Mouse (Mus musculus) frontal cortex, postnatal 10 days (tissue): ENCODE measurements around the gene Tenm4.
A peak's percentile ranks its signal among the peaks of the same experiment; 100 is the strongest.

Experiments used
- DNase-seq, 2 experiments: peaks; one replicate each; pipeline ENCODE4 v3.0.0; 2022; ENCODE audit warnings: low spot score in 2 of 2, mixed read lengths in 1 of 2

Tenm4 gene

DNA sequence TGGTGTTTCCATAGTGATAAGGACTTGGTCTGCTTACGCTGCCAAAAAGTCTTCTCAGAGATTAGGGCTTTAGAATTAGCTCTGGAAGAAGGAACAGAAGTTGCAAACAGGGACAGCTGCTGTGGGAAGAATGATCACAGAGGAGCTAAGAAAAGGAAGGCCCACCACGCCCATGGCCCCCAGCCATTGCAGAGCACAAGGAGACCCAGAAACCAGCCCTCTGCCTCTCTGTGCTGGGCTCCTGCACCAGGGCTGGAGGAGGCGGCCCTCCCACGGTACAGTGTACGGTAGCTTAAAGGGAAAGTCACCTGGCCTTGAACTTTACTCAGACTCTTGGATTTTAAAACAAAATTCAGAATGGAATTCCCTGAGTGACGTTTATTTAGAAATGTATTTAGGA lies 597.7 kb downstream of the Tenm4 start:
- DNase-seq = no peak

DNA sequence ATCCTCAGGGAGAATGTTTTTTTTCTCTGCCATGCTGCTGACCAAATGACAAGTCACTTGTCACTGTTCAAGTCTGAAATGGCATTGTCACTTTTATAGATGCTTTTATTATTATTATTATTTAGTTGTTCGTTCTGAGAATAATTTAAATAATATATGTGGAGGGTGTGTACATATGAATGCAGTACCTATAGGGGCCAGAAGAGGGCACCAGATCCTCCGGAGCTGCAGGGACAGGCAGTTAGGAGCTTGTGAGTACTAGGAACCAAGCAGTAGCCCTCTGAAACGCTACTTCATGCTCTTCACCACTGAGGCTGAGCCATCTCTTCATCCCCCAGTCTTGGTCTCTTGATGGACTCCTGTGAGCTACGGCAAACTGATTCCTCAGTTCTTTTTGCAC lies 598.7 kb downstream of the Tenm4 start:
- DNase-seq = no peak

GRCm38 (mm10) chr7:96772966-96773365 lies 601.9 kb downstream of the Tenm4 start:
- DNase-seq = no peak

DNA sequence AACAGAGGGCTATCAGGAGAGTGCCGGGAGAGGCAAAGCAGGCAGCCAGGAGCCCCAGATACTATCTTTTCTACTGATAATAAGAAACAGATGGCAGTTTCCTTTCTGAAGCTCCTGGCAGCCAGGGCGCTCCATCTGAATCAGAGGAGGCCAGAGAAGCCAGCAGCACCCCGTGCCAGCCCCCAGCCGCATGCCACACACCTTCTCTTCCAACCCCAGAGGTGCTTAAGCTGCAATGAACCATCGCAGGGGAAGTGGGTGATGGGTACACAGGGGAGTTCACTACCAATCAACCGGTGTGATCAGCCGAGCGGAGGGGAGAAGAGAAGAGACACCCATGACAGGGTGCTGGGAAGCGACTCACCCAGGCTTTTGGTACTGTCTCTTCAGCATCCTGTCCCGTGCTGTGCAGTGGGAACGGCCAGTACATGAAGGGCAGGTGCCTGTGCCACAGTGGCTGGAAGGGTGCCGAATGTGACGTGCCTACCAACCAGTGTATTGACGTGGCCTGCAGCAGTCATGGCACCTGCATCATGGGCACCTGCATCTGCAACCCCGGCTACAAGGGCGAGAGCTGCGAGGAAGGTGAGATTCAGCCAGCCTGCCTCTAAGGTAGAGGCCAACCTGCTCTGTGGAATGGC lies 602.7 kb downstream of the Tenm4 start:
- no peak for DNase-seq

- DNase-seq = no peak
Measured at GRCm38 (mm10) chr7:96775080-96775486, 604.0 kb downstream of the Tenm4 start.

DNA sequence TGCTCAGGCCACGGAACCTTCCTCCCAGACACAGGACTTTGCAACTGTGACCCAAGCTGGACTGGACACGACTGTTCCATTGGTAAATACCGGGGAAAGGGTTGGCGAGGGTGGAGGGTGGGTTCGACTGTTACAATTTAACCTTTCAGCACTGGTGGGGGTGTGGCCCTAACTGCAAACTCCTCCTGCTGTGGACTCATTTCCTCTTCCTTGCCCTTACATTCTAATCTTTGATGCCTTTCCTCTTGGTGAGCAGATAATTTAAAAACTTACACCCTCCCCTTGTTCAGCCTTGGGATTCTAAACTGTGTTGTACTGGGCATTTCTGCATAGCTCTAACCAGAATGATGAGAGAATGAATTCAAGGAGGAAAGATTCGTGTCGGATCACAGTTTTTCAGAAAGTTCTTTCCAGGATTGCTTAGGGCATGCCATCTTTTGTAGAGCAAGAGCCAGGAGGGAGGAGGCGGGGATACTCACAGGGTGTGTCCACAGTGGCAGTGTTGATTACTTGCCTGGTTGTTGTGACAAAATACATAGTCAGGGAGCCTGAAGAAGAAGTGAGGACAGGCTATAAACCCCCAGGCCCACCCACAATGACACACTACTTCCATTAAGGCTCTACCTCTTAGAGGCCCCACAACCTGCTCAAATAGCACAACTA lies 607.0 kb downstream of the Tenm4 start:
- DNase-seq = no peak

GRCm38 (mm10) chr7:96778601-96778969 lies 607.5 kb downstream of the Tenm4 start:
- DNase-seq = no peak

- no peak for DNase-seq
Measured at GRCm38 (mm10) chr7:96780556-96780955, 609.5 kb downstream of the Tenm4 start.

DNA sequence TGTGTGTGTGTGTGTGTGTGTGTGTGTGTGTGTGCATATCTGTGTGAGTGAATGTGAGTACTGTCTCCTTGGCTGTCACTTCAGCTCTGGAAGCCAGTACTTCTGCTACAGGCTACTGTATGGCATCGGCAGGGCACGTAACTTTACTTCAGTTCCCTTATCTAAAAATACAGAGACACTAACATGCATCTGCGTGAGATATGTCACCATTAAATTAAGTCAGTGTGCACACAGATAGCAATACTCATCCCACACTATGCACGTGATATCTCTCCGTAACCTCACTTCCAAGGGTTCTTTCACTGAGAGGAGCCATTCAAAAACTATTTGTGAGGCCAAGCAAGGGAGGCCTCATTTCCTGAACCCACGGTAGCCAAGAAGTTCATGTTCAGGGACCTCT lies 610.0 kb downstream of the Tenm4 start:
- no peak for DNase-seq

DNA sequence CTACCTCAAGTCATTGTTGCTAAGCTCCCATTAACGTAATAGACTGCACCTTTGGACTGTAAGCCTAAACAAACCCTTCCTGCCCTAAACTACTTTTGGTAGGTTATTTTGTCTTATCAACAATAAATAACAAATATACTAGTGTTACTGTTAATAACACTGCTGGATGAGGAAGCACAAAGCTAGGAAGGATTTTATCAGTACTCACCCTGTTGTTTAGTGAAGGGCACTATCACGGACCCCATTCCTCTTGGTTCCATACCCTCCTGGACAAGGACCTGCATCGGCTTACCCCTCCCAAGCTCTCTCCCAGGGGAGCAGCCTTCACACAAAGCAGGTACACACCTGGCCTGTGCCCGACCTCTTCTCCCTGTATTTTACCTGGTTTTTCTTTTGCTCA lies 611.6 kb downstream of the Tenm4 start:
- DNase-seq = no peak

DNA sequence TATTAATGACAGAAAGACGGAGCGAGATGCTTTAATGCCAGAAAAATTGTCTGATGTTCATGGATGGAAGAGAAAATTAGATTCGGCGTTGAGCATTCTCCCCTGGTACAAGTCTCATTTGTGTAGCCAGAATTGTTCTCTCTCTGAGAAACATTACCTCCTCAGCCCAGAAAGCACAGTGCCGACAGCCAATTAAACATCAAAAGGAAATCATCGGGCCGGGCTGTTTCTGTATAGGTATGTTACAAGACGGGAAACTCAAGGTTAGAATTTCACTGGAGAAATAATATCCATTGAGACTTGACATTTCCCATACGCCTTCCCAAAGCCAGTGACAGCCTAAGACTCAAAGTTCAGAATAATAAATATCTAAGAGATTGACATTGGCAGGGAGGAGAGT lies 614.8 kb downstream of the Tenm4 start:
- no peak for DNase-seq

DNA sequence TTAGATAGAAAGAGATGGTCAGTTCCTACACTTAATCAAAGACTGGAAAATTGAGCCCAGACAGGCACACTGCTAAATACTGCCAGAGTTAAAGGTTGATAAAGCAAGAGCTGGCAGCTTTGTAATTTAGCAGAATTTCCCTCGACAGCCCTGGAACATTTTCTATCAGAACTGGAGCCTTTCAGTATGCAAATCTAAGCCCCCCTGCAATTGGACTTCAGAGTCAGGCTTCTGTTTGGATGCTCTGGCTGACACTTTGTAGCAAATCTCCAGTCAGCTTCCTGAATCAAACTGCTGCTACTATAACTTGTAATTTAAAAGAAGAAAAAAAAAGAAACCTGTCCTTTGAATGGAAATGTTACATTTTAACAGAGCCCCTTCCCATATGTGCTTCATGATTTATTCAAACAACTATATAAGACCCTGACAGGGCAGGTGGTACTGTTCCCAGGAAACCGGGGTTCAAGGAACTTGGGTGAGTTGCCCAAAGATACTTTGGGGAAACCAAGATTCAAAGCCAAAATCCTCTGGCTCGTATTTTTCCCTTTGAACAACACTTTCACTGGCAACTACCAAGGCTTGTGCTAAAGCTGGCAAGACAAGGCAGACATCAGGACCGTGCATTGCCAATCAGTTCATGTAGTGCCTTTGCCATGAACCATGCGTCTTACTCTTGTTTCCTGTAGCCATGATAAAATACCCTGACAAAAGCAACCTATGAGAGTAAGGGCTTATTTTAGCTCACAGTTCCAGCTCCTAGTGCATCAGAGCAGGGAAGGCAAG lies 615.4 kb downstream of the Tenm4 start:
- no peak for DNase-seq

DNA sequence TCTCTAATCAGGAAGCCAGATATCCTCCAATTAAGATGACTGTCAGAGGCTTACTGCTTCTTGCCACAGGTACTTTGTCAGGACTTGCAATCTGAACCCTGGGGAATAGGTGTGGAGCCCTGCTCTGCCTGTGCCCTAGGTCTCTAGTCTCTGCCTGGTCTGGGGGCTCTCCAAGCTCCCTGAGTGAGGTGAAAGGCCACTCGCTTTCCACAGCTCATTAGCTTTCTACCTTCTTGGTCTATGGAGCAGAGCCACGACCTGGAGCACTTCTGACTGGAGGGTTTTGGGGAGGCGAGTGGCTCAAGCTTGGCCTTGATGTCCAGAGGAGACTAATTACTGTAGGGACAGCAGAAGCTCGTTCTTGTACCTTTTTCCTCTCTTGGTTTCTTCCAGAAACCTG lies 617.1 kb downstream of the Tenm4 start:
- no peak for DNase-seq

DNA sequence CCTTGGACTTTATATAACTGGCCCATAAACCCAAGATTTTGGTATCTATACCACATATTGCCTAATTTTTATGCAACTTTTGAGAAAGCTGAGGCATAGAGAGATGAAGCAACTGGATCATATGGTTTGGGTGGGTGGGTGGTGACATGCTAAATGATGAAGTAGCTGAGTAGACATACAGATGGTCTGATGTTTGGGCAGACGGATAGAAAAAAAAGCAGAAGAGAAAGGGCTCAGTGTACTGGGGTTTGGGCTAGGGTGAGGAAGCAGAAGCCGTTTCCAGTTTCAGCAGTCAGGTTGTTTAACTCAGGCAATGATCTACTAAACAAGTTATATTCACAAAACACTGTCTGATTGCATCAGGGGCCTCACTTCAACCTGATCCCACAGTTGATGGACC lies 619.3 kb downstream of the Tenm4 start:
- no peak for DNase-seq

- no peak for DNase-seq
Measured at GRCm38 (mm10) chr7:96792456-96793229, 621.6 kb downstream of the Tenm4 start.

DNA sequence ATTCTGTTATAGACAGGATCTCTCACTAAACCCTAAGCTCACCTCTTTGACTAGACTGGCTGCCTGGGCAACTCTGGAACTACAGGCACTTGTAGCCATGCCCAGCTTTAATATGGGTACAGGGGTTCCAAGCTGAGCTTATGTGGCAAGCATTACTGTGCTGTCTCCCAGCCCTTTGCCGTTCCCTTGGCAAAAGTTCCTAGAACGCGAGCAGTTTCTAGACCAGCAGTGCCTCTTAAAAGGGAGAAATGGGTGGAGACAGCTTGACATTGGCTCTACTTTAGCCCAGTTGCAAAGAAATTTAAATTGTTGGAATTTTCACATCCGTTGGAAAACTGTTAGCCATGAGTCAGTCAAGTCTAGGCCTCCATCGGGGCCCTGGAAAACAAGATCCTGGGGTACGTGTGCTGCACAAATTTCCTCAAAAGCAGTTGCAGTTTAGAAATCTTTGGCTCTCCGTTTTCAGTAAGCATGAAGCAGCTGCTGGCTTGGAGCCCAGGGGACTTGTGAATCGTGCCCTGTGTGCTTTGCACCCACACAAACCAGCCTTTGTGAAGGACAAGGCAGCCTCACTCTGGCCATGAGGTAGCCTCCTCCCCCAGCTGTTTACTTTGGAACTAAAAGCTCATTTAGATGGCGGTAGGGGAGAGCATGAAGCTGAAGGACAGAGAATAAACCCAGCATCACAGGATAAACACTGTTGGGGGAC lies 625.1 kb downstream of the Tenm4 start:
- DNase-seq = peak; percentile 76 to 78

GRCm38 (mm10) chr7:96796788-96797485 lies 625.9 kb downstream of the Tenm4 start:
- peak; percentile 37 to 52 for DNase-seq

DNA sequence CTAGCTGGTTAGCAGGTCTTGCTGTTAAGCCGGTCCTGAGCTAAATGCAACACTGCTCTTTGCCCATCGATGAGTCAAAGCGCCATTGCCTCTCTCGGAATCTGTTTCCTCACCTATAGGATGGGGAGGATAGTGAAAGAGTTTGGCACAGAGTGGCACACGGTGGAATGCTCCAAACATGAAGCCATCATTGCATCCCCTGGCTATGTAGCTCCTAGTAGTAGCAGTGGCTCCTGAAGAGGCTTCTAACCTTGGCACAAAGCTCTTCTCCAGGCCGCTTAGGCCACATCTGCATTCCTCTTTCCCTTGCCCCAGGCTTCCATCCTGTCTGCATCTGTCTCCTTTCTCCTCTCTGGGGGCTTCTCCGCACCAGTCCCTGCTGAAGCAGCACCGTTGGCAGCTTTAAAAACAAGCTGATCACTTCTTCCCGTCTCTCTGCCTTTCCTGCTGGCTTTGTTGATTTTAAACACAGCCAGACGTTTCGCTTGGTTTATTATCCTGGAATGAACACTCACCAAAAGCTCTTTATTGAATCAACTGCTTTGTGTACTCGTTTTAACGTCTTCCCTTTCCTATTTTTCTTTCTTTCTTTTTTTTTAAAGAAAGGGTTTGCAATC lies 626.8 kb downstream of the Tenm4 start:
- DNase-seq = no peak

DNA sequence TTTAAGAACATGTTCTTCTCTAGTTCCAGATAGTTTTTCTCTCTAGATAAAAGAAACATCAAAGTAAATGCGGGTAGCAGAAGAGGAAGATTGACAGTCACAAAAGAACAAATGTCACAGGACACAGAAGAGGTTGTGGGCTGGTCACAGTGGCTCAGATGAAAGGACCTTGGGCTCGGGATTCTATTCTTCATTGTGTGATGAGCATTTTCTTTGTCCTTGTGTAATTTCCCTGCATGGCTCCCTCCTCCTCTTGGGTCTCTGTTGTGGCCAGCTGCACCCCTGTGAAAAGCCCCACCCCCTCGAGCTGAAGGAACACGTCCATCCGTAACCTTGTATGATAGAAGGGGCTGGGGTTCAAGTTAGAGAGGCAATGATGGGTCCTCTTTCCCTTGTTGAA lies 628.8 kb downstream of the Tenm4 start:
- DNase-seq = no peak

GRCm38 (mm10) chr7:96801368-96801767 lies 630.3 kb downstream of the Tenm4 start:
- no peak for DNase-seq

DNA sequence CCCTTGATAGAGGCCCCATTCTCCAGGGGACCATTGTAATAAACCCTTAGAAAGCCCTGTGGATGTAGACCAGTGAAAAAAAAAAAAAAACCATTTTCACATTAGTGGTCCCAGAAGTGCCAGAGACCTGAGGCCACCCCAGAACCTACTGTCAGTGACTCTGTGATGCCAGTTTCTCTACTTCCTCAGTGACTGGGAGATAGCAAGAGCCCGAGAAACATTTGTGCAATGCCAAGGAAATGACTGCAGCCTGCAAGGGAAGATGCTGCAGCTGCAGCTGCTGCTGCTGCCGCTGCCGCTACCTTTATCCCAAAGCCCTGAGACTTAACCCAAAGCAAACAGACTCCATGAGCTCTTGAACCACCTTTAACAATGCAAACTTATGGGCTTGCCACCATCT lies 631.2 kb downstream of the Tenm4 start:
- no peak for DNase-seq
